Mouse (Mus musculus) cerebellum, postnatal 14 days (tissue): ENCODE results near the gene Gper1.
A peak's percentile ranks its signal among the peaks of the same experiment; 100 is the strongest.

Experiments
- DNase-seq, 2 experiments: peaks; one replicate each; pipeline ENCODE4 v3.0.0; 2021; ENCODE audit warnings: mixed read lengths in 2 of 2

Gper1 gene

GRCm38 (mm10) chr5:139391309-139391990, 31.5 kb upstream of the Gper1 start:
- peak; percentile 64 to 77 for DNase-seq

- no peak for DNase-seq
Measured at GRCm38 (mm10) chr5:139392219-139393196, 30.4 kb upstream of the Gper1 start.

GRCm38 (mm10) chr5:139393197-139393588, 29.8 kb upstream of the Gper1 start:
- no peak for DNase-seq

- no peak for DNase-seq
Measured at GRCm38 (mm10) chr5:139394399-139394798, 28.6 kb upstream of the Gper1 start.

GRCm38 (mm10) chr5:139395528-139395927, 27.4 kb upstream of the Gper1 start:
- no peak for DNase-seq

GRCm38 (mm10) chr5:139397359-139397916, 25.5 kb upstream of the Gper1 start:
- DNase-seq, result no peak

GRCm38 (mm10) chr5:139397959-139398753, 24.8 kb upstream of the Gper1 start:
- peak; percentile 100 for DNase-seq

GRCm38 (mm10) chr5:139398786-139399185, 24.2 kb upstream of the Gper1 start:
- DNase-seq, result peak; percentile 63 to 68

GRCm38 (mm10) chr5:139399991-139400390, 23.0 kb upstream of the Gper1 start:
- peak; percentile 78 to 88 for DNase-seq

- no peak for DNase-seq
Measured at GRCm38 (mm10) chr5:139402106-139402505, 20.8 kb upstream of the Gper1 start.

GRCm38 (mm10) chr5:139403692-139404260, 19.2 kb upstream of the Gper1 start:
- no peak for DNase-seq

- no peak for DNase-seq
Measured at GRCm38 (mm10) chr5:139404801-139405401, 18.1 kb upstream of the Gper1 start, which contains the start of gene C130050O18Rik. Gene C130050O18Rik (plus strand): TSS chr5:139405280.

GRCm38 (mm10) chr5:139405478-139405877, 17.5 kb upstream of the Gper1 start:
- no peak for DNase-seq

GRCm38 (mm10) chr5:139405953-139406352, 17.0 kb upstream of the Gper1 start:
- DNase-seq, result no peak

- DNase-seq, result peak; percentile 57 to 72
Measured at GRCm38 (mm10) chr5:139407121-139407885, 15.6 kb upstream of the Gper1 start.

GRCm38 (mm10) chr5:139408511-139408910, 14.4 kb upstream of the Gper1 start:
- peak; percentile 40 to 58 for DNase-seq

- peak in 1 of 2 experiments; percentile 40 for DNase-seq
Measured at GRCm38 (mm10) chr5:139409412-139409811, 13.5 kb upstream of the Gper1 start.

- no peak for DNase-seq
Measured at GRCm38 (mm10) chr5:139410056-139410455, 12.9 kb upstream of the Gper1 start.

- peak; percentile 80 to 83 for DNase-seq
Measured at GRCm38 (mm10) chr5:139411117-139411516, 11.8 kb upstream of the Gper1 start.

GRCm38 (mm10) chr5:139411665-139412314, 11.2 kb upstream of the Gper1 start:
- peak in 1 of 2 experiments; percentile 62 for DNase-seq
